Mouse (Mus musculus) spleen, adult 2 months (tissue): ENCODE results near the gene Crb1.

ENCODE experiments used
- CTCF ChIP-seq: fragments of 200-500 bp; IDR thresholded peaks from 2 replicates; pipeline ENCODE4 v1.5.1; 2011; ENCODE audit warnings: mild to moderate bottlenecking, inconsistent platforms; ENCODE audit not compliant: insufficient read depth, insufficient read length, insufficient replicate concordance; ENCODE audit errors: extremely low read depth
- POLR2A ChIP-seq: fragments of 200-500 bp; IDR thresholded peaks from 2 replicates; pipeline ENCODE4 v1.6.1; 2011; ENCODE audit warnings: low read depth, low read length, inconsistent platforms

GRCm38 (mm10) chr1:139371341-139371740 is 5.6 kb downstream of the Crb1 start:
- TF ChIP-seq CTCF (no peak), POLR2A (no peak)
